Mouse (Mus musculus) liver, embryonic 14.5 days (tissue): ENCODE data around the gene Il11ra1. TPM values are rescaled to one million over a fixed set of nuclear protein-coding genes. Genes with fewer than 3 reads are reported as not detected.

Source experiments
- ATAC-seq: fragments of 200-750 bp; cut with Nextera tagmentation; 2 replicates; pipeline ENCODE4 v1.8.0; 2017; ENCODE audit warnings: moderate number of reproducible peaks, mild to moderate bottlenecking, moderate library complexity; ENCODE audit not compliant: insufficient read depth
- DNase-seq, 3 experiments: peaks; one replicate each; pipeline ENCODE4 v3.0.0-alpha.2; 2012 to 2013; ENCODE audit warnings: low read depth in 3 of 3, low spot score in 3 of 3
- H3K27ac ChIP-seq: fragments of 300-500 bp; sonication (generic); 2 replicates; pipeline ENCODE4 v1.5.1; 2014; ENCODE audit warnings: moderate library complexity, mild to moderate bottlenecking, control low read depth, inconsistent platforms
- H3K27me3 ChIP-seq: fragments of 300-500 bp; sonication (generic); 2 replicates; pipeline ENCODE4 v1.6.1; 2014; ENCODE audit warnings: mild to moderate bottlenecking, low read length, moderate library complexity; ENCODE audit not compliant: control insufficient read depth, insufficient read depth
- H3K36me3 ChIP-seq: fragments of 300-500 bp; sonication (generic); replicated peaks from 2 replicates; pipeline ENCODE4 v1.6.1; 2014; ENCODE audit warnings: low read depth; ENCODE audit not compliant: control insufficient read depth, insufficient read depth
- H3K4me1 ChIP-seq, 2 experiments: fragments of 200-500 bp in 1 of 2; fragments of 300-500 bp in 1 of 2; sonication (generic) in 1 of 2; replicated peaks; 2 replicates each; pipeline ENCODE4 v1.6.1; 2012 to 2014; ENCODE audit warnings: antibody characterized with exemption in 1 of 2, inconsistent platforms in 1 of 2, low read length in 1 of 2; ENCODE audit not compliant: control insufficient read depth in 2 of 2, insufficient read depth in 2 of 2
- H3K4me2 ChIP-seq: fragments of 300-500 bp; sonication (generic); 2 replicates; pipeline ENCODE4 v1.6.1; 2014; ENCODE audit warnings: low read depth, mild to moderate bottlenecking, control low read depth, moderate library complexity
- H3K4me3 ChIP-seq, 2 experiments: fragments of 200-500 bp in 1 of 2; fragments of 300-500 bp in 1 of 2; sonication (generic) in 1 of 2; 2 replicates each; pipeline ENCODE4 v1.5.1; 2012 to 2014; ENCODE audit warnings: low read depth in 2 of 2, low read length in 2 of 2, mild to moderate bottlenecking in 2 of 2, control low read depth in 1 of 2, inconsistent platforms in 1 of 2, moderate library complexity in 1 of 2; ENCODE audit not compliant: insufficient read depth in 1 of 2
- H3K9ac ChIP-seq: fragments of 300-500 bp; sonication (generic); replicated peaks from 2 replicates; pipeline ENCODE4 v1.6.1; 2014; ENCODE audit warnings: mild to moderate bottlenecking, control low read depth, moderate library complexity
- H3K9me3 ChIP-seq: fragments of 300-500 bp; sonication (generic); 2 replicates; pipeline ENCODE4 v1.6.1; 2016; ENCODE audit warnings: low read length, mixed read lengths; ENCODE audit not compliant: control insufficient read depth
- CTCF ChIP-seq: IDR thresholded peaks from 2 replicates; pipeline ENCODE4 v1.5.1; 2016; ENCODE audit warnings: antibody characterized with exemption, low read depth, control low read depth
- EP300 ChIP-seq: IDR thresholded peaks from 2 replicates; pipeline ENCODE4 v1.6.1; 2016; ENCODE audit warnings: antibody characterized with exemption, low read depth
- WGBS: fragments of 180-500 bp; shearing (Covaris S2); extraction: QIAGEN DNeasy Blood & Tissue Kit; methylation state at CpG from one replicate; pipeline ENCODE4 v1.1.7; 2014; ENCODE audit not compliant: insufficient replicate concordance; 5-methylcytosine and 5-hydroxymethylcytosine counted together
- polyA plus RNA-seq, 2 experiments: library from polyadenylated mRNA; depleted of rRNA in 1 of 2; stranded (reverse) in 1 of 2; unstranded in 1 of 2; fragments of >200 nt; fragmentation: Nextera tagmentation in 1 of 2; extraction: Ambion mirVana in 1 of 2; gene quantifications; 2 replicates each; pipeline versions ENCODE4 v1.2.1 to v1.2.3; 2012 to 2014

The Il11ra1 gene
- polyA plus RNA-seq, 2 experiments: 13.9 to 23.8 TPM

GRCm38 (mm10) chr4:41705922-41706754 is 6.3 kb downstream of the Il11ra1 start:
- Histone ChIP-seq H3K4me1 (no peaks in the 10 kb centered on the region), H3K27ac (no peak overlapping the region), H3K9me3 (no peaks in the 10 kb centered on the region), H3K4me2 (no peak overlapping the region), H3K36me3 (no peaks in the 10 kb centered on the region), H3K9ac (no peak overlapping the region), H3K4me3 (no peak overlapping the region), H3K27me3 (no peaks in the 10 kb centered on the region)
- TF ChIP-seq CTCF (no peak), EP300 (no peak)
- ATAC-seq (no peak), DNase-seq (no peak)
- 63% methylated on average over 19 of the region's 19 CpGs for WGBS

DNA sequence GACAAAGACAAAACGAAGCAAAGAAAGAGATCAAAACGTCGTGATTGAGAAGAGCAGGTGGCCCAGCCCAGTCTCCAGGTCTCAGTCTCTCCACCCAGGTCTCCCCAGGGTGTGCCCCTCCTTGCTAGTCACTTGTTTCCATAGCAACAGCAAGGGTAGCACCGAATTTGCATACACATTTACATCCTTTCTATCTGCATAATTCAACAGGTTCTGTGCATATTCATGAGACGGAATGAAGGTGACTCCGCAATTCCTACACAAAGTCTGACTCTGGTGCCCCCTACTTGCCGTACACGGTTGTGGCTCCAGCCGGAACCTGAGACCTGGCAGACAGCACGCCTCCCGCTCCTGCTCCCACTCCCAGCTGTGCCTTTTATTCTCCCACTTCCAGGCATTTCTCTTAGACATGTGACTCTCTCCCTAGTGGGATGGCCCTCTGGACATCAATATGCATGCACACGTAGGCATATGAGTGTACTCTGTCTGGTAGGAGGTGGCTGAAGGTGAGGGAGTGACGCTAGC is 7.3 kb downstream of the Il11ra1 start:
- WGBS: 5% methylated on average over 13 of the region's 13 CpGs
- ATAC-seq (peak; percentile 57; the same call in 1 of the 2 replicates), DNase-seq (peak in 2 of 3 experiments; percentile 24 to 33)
- H3K9me3 ChIP-seq: no peaks in the 10 kb centered on the region
- no peak overlapping the region for H3K27ac ChIP-seq
- H3K4me1 ChIP-seq: no peaks in the 10 kb centered on the region
- H3K9ac ChIP-seq: no peak overlapping the region
- H3K27me3 ChIP-seq: no peaks in the 10 kb centered on the region
- peak; percentile 73 for TF ChIP-seq CTCF
- no peak for TF ChIP-seq EP300
- H3K4me2 ChIP-seq: no peak overlapping the region
- no peak overlapping the region for H3K4me3 ChIP-seq
- no peaks in the 10 kb centered on the region for H3K36me3 ChIP-seq

DNA sequence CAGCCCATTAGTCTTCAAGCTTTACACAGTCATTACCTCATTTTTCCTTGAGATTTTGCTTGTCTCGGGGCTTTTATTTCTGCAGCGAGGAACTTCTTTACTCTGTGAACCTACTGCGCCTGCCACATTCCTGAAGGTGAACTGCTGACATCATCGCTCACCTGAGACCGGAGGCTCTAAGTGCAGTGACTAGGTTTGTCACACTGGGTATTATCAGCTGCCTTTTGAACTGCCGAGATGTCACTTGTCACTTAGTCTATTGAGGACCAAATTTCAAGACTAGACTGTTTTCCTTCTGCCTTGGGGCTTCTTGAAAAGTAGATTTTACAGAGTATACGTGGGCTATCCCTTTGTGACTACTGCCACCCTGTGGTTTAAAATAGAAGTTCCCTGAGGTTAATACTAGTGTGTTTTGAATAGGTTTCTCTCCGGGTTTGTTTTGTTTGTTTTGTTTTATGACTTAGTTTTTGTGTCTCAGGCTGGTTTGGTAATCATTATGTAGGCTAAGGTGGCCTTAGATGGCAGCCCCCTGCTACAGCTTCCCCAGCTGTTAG is 8.5 kb downstream of the Il11ra1 start:
- TF ChIP-seq EP300 (no peak), CTCF (peak; percentile 44; the same call in 1 of the 2 replicates)
- H3K27me3 ChIP-seq: no peaks in the 10 kb centered on the region
- H3K9me3 ChIP-seq: no peaks in the 10 kb centered on the region
- H3K9ac ChIP-seq: no peak overlapping the region
- ATAC-seq (no peak), DNase-seq (no peak)
- H3K4me2 ChIP-seq: no peak overlapping the region
- WGBS: 40% methylated on average over 8 of the region's 8 CpGs
- H3K4me1 ChIP-seq: peaks cover 5% of the 10 kb centered on the region in 2 experiments
- H3K36me3 ChIP-seq: no peaks in the 10 kb centered on the region
- H3K27ac ChIP-seq: no peak overlapping the region
- H3K4me3 ChIP-seq: no peak overlapping the region

- no peaks in the 10 kb centered on the region for H3K27me3 ChIP-seq
- H3K4me3 ChIP-seq: no peak overlapping the region
- DNase-seq: no peak
- TF ChIP-seq CTCF: peak; percentile 29; the same call in 1 of the 2 replicates
- no peak for TF ChIP-seq EP300
- H3K36me3 ChIP-seq: no peaks in the 10 kb centered on the region
- H3K4me2 ChIP-seq: no peak overlapping the region
- WGBS: 58% methylated on average over 4 of the region's 4 CpGs
- H3K9ac ChIP-seq: no peak overlapping the region
- no peaks in the 10 kb centered on the region for H3K9me3 ChIP-seq
- no peak overlapping the region for H3K27ac ChIP-seq
- ATAC-seq: no peak
- peaks cover 9 to 13% of the 10 kb centered on the region in 2 experiments for H3K4me1 ChIP-seq
These were observed 10.4 kb downstream of the Il11ra1 start for GRCm38 (mm10) chr4:41710229-41710628.

GRCm38 (mm10) chr4:41711705-41712375 is 12.1 kb downstream of the Il11ra1 start:
- TF ChIP-seq CTCF: no peak
- TF ChIP-seq EP300: no peak
- no peak for ATAC-seq
- Histone ChIP-seq H3K36me3 (no peaks in the 10 kb centered on the region), H3K4me2 (peak overlapping the region; percentile 88), H3K9ac (no peak overlapping the region), H3K27me3 (no peaks in the 10 kb centered on the region), H3K27ac (no peak overlapping the region), H3K9me3 (no peaks in the 10 kb centered on the region), H3K4me3 (peak overlapping the region; percentile 74 to 92), H3K4me1 (peaks cover 9 to 13% of the 10 kb centered on the region in 2 experiments)
- DNase-seq: no peak
- 79% methylated on average over 16 of the region's 16 CpGs for WGBS
